Mouse (Mus musculus) ovary, postnatal 10 days (tissue): Measurements from ENCODE around the gene Rab3b.

Experiments
- DNase-seq: peaks from one replicate; pipeline ENCODE4 v3.0.0; 2022; ENCODE audit warnings: low spot score

Rab3b gene

GRCm38 (mm10) chr4:108878963-108879822 is at the start of gene Rab3b:
Gene Rab3b, plus strand, starts transcription at chr4:108879063.
- no peak for DNase-seq

GRCm38 (mm10) chr4:108830698-108831097 is 48.2 kb upstream of the Rab3b start:
- DNase-seq = no peak

GRCm38 (mm10) chr4:108832916-108833827 is 45.7 kb upstream of the Rab3b start, which contains the start of gene Btf3l4:
Gene Btf3l4, minus strand, starts transcription at chr4:108833614.
- DNase-seq = peak; percentile 60

GRCm38 (mm10) chr4:108833828-108834114 is 45.1 kb upstream of the Rab3b start:
- DNase-seq = no peak

- DNase-seq = peak; percentile 53
These were observed 44.5 kb upstream of the Rab3b start, which contains the start of gene Txndc12 for GRCm38 (mm10) chr4:108834115-108834970. Gene Txndc12, plus strand, starts transcription at chr4:108834601.

- no peak for DNase-seq
These were observed 43.9 kb upstream of the Rab3b start for GRCm38 (mm10) chr4:108834971-108835311.

GRCm38 (mm10) chr4:108835496-108835895 is 43.4 kb upstream of the Rab3b start:
- DNase-seq = no peak

- DNase-seq = no peak
These were observed 40.8 kb upstream of the Rab3b start for GRCm38 (mm10) chr4:108838031-108838430.

- no peak for DNase-seq
These were observed 36.8 kb upstream of the Rab3b start for GRCm38 (mm10) chr4:108841920-108842578.

GRCm38 (mm10) chr4:108843336-108843735 is 35.5 kb upstream of the Rab3b start:
- no peak for DNase-seq

- no peak for DNase-seq
These were observed 32.9 kb upstream of the Rab3b start for GRCm38 (mm10) chr4:108845824-108846569.

GRCm38 (mm10) chr4:108847715-108848504 is 31.0 kb upstream of the Rab3b start, which contains the start of gene Kti12:
Gene Kti12, plus strand, starts transcription at chr4:108847785.
- peak; percentile 48 for DNase-seq

- DNase-seq = no peak
These were observed 30.4 kb upstream of the Rab3b start, which contains the start of gene A730015C16Rik for GRCm38 (mm10) chr4:108848505-108848848. Gene A730015C16Rik, minus strand, starts transcription at chr4:108848619.

- DNase-seq = no peak
These were observed 12.1 kb upstream of the Rab3b start for GRCm38 (mm10) chr4:108866806-108867205.

- peak; percentile 58 for DNase-seq
These were observed 9.0 kb upstream of the Rab3b start for GRCm38 (mm10) chr4:108869730-108870374.

GRCm38 (mm10) chr4:108873746-108874145 is 5.1 kb upstream of the Rab3b start:
- no peak for DNase-seq

GRCm38 (mm10) chr4:108877901-108878300 is 962 bp upstream of the Rab3b start:
- DNase-seq = no peak

- no peak for DNase-seq
These were observed 5.0 kb downstream of the Rab3b start for GRCm38 (mm10) chr4:108883815-108884214.

GRCm38 (mm10) chr4:108887456-108887855 is 8.6 kb downstream of the Rab3b start:
- no peak for DNase-seq
